Mouse (Mus musculus): Measurements from ENCODE around the gene Bmp7.

Gene Bmp7

DNA sequence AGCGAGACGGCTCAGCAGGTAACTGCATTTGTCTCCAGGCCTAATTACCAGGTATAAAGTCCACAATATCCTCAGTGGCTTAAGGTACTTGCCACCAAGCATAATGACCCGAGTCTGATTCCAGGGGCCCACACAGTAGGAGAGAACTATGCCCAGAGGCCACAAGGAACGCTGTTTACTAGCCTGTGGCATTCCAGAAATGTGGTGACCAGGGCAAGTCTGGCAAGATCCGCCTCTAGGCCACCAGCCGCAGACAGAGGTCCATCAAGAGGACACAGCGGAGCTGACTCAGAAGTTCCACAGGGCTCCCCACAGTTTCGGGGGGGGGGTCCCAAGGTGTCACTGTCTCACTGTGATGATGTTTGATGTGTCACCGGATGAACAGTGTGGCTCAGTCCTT, 34.0 kb downstream of the Bmp7 start:
- no peak for DNase-seq

DNA sequence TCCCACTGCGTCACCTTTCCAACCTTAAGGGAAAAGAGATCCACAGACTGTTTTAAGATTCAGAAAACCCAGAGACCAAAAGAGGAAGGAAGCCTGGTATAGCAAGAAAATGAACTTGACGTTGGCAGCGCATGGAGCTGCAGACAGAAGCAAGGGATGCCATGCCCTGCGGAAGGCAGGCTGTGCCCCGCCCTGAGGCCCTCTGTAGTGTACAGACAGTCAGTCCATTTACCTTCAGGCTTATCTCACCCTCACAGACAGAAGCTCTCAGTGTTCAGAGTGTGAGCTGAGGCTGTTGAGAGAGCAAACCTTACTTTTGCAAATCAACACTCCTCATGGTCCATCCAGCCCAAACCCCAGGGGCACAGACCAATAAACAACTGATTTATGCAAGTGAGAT, 35.1 kb downstream of the Bmp7 start:
- no peak for DNase-seq

DNA sequence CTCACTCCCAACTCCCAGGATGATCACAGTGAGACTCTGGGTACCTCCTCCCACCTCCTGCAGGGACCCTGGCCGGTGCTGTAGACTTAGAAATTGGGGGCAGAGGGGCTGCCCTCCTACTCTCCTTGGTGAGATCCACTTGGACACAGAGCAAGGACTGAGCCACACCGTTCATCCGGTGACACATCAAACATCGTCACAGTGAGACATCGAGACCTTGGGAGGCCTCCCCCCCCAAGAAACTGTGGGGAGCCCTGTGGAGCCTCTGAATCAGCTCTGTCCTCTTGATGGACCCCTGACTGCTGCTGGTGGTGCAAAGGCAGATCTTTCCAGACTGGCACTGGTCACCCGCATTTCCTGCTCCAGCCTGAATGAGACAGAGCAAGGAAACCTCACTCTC, 35.5 kb downstream of the Bmp7 start:
- no peak for DNase-seq

DNA sequence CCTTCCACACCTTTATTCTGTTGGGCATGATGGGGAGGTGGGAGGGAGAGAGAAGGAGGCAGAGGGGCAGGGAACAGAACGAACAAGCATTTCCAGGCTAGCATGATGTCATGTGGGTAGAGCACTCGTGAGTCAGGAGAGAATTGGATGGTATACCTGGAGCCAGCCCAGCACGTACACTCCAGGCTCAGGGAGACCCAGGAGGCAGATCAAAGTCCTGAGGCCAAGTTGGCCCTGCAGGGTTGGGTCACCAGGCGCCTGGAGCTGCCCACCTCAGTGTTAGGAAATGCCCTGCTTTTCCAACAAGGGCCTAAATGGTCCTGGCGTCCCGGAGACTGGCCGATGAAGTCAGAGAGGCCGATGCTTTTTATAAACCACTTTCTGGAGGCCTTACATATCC, 36.6 kb downstream of the Bmp7 start:
- no peak for DNase-seq

DNA sequence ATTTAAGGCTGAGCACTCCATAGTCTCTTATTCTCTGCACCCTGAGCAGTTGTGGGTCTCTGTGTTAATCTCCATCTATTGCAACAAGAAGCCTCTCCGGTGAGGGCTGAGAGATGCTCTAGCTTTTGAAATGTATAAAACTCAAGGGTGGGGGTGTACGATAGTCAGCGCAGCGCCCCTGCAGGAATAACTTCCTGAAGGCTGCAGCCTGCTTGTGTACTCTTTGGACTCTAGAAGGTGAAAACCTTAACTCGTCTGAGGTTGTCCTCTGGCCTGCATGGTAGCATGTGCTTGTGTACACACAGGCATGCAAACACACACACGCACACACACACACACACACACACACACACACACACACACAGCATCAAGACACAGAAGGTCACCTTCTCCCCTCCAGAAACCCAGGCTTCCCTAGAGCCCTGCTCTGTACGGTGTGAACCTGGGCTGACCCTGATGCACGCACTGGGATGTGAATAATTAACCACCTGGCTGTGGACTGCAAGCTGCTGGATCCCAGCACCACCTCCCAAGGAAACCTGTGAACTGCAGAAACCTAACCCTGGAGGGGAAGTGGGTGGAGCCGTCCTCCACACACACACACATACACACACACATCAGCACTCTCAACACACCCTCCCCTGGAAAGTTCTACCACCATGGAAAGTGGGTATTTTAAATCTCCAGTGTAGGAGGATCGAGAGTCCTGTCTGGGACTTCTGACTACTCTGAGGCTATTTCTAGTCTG, 39.0 kb downstream of the Bmp7 start:
- no peak for DNase-seq

DNA sequence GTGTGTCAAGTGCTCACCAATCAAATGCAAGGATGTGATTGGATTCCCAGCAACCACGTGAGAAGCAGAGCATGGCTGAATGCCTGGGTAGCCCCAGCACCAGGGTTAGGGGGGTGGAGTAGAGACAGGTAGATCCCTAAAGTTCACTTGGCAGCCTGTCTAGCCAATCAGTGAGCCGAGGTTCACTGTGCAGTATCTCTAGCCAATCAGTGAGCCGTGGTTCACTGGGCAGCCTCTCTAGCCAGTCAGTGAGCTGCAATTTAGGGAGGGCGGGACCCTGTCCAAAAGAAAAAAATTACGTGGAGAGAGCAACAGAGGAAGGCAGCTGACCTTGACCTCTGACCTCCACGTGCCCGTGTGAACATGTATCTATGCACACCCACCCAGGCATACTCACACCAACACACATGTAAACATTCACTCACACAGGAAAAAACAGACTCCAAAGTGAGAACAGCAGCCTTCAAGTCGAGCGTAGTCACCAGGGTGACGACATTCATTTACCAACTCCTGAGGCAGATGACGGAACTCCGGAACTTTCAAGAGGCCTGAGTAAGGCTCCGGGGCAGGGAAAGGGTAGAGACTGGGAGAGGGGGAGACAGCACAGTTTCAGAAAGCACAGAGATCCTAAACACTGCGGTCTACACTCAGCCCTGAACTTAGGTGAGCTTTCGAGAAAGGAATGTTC, 50.2 kb downstream of the Bmp7 start:
- no peak for DNase-seq

DNA sequence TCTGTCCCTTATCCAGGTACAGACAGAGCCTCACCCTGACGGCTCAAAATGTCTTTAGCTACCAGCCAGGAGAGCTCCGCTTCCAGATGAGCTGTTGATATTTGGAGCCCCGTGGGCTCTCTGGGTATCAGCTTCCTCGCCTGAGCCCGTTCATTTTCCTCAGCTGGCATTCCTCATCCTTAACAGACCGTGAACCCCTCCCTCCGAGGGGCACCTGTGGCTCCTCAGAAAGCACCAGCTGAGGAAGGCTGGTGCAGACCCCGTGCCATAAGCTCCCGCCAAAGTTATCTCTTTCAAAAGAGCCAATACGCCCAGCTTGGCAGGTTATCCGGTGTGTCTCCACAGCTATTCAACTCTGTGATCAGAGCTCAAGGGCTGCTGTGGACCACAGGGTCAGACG, 50.9 kb downstream of the Bmp7 start:
- no peak for DNase-seq

DNA sequence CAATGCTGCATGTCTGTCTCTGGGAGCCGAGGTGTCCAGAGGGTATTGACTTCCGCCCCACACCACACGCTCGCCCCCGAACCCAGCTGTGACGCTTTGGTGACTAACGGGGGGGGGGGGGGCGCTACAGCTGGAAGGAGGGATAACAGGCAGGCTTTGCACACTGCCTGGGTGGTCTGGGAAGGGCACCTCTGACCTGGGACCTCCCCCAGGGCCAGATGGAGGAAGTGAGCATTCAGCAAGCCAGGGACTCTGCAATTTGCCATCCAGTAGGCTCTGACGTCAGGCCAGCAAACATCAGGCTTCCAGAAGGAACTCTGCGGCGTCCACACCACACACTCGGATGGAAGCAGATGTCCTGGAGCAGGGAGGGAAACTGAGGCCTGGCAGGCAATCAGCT, 52.0 kb downstream of the Bmp7 start:
- DNase-seq, result no peak

DNA sequence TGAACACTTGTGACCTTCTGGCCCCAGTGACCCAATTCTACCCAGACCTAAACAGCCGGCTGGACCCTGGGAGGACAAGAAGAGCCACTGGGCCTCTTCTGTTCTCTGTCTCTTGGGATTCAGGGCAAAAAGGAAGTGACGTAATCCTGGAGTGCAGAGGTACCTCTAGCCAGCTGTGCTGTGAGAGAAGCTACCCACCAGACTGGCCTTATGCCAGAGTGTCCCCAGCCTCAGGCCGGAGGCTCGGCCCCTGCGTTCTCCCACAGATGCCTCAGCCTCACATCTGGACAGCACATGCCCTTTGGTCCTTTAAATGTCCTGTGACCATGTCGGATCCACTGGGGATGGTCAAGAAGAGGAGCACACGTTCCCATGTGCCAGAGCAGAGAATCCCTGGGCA, 54.3 kb downstream of the Bmp7 start:
- DNase-seq, result no peak

DNA sequence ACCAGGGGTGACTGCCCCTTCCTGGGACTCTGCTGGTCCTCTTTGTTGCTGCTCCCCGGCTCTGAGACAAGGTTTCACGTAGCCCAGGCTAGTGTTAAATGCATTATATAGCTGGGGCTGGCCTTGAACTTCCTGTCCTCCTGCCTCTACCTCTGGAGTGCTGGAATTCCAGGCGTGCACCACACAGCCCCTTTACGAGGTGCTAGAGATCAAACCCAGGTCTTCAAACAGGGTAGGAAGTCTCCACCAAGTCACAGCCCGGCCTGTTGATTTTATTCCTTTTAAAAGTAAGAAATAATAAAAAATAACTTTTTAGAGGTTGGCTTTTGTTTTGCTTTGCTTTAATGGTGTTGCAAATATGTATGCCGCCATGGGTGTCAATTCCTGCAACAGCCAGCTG, 55.5 kb downstream of the Bmp7 start:
- DNase-seq, result no peak

DNA sequence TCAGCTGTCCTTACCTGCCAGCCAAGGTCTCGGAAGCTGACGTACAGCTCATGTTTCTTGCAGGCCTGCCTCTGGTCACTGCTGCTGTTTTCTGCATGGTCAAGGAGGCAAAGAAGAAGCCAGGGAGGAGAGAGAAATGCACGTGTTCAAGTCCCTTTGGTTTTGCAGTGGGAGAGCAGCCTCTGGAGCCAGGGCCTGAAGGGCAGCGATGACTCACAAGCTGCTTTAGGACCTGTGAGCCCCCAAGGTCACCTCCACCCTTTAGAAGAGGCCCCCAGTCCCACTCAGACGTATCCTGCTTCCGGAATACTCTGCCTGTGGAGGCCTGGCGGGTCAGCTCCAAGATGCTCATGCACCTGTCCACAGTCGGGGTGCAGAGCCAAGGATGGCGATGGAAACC, 64.9 kb downstream of the Bmp7 start:
- DNase-seq, result no peak

DNA sequence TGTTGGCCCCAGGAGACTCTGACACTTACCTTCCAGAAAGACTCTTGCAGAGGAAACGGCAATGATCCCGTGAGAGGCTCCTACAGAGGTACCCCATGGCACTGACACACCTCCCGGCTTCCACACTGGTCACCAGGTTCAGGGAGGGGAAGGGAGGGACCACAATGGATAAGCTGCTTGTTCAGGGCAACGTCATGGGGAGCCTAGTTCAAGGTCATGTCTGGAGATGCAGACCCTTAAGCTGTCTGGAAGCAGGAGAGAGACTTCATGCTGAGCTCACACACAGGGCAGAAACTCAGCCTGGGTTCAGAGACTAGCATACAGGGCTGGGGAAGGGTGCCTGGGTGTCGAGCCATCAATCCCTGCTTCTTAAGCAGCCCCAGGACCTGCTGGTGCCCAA, 73.8 kb downstream of the Bmp7 start:
- DNase-seq, result no peak

DNA sequence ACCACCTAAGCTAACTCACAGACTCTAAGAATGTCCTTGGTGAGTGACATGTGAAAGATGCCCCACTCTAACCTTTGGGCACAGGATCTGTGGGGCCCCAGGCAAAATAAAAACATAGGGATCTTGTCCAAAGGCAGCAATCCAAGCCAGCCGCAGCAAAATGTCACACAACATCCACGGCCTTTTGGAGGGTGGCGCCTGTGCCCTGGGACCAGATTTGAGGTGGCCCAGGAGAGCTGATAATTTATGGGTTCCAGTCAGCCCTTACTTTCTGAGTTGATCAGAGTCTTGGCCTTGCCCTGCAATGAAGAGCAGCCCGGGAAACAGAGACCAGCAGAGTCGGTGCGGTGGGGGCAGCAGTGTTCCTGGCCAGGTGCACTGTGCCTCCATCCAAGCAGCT, 75.0 kb downstream of the Bmp7 start:
- DNase-seq, result no peak

DNA sequence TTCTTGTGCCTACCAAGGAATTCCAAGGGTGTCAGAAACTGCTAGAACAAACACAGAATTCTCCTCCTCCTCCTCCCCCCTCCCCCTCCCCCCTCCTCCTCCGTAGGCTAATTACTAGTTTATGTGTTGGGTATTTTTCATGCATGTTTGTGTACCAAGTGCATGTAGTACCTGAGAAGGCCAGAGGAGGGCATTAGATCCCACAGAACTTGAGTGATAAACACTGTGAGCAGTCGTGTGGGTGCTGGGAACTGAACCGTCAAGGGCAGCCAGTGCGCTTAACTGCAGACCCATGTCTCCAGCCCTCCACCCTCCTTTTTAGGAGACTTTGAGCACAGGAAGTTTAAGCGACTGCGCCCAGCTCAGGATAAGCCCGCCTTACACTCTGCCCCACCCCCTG, 75.6 kb downstream of the Bmp7 start:
- DNase-seq, result no peak

DNA sequence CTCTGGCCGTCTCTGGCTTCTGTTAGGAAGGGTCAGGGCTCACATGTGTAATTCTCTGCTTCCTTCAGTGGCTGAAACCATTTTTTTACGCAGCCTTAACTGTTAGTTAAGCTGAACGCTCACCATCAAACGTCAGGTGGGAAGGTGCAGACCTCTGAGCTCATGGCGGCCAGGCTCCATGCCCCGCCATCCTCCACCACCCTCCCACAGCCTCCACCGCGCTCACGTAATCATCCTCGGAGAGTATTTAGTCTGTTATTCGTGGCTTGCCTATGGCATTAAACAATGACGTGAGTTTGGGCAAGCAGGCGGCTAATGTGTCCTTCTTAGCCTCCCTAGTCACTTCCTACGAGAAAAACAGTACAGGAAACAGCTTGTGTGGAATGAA, 76.7 kb downstream of the Bmp7 start:
- no peak for DNase-seq

DNA sequence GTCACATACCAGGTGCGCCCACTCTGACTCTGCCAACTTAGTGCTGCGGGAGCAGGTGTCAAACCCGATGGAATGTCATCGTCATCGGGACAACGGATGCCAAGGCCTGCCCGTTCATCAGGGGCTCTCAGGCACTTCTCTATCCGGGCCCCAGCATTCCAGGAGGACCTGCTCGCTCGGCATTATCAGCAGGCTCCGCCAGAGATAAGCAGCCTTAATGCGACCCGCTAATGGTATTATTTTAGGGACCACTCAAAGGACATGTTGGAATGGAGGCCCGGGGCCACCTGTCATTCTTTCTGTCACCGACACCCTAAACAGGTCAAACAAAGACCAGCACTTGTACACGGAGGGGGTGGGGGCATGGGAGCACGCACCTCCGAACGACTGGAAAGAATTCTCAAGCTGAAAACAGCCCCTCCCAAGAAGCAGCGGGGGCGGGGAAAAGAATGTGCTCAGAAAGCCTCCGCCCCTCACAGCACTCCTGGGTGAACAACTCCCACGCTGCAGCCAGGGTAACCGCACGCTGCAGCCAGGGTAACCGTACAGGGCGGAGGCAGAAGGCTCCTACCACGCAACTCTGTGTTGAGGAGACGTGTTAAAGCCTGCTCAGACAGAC, 77.2 kb downstream of the Bmp7 start:
- no peak for DNase-seq

DNA sequence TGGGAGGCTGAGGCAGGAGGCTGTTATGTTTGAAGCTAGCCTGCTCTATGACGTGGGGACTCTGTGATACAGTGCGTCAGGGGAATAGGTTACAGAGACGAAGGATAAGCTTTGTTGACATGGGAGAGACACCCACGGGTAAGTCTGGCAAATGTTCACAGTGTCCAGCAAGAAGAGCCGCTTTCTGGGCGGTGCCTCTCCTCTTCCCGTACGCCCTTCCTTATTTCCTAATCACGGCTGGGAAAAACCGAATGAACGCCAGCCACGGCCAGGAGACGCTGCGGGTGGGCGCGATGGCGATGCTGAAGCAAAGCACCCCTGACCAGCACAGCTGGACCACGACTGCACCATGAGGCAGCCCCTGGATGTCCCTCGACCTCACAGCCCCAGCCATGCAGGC, 77.7 kb downstream of the Bmp7 start:
- DNase-seq, result no peak

DNA sequence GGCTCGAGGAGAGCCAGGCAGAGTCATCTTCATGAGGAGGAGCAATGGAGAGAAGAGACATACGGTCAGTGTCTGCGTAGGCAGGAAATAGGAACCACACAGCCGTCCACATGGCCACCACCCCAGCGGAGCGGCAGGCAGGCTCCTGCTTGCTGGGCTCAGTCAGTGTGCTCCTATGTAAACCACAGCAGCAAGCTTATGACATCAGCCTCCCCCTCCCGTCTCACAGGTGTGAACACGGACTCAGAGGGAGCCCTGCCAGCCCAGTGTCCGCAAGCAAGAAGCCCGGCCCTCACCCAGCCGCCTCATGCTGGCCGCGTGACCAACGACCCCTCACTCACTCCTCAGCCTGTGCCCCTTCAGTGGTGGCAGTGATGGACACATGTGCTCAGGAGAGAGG, 78.5 kb downstream of the Bmp7 start:
- no peak for DNase-seq

DNA sequence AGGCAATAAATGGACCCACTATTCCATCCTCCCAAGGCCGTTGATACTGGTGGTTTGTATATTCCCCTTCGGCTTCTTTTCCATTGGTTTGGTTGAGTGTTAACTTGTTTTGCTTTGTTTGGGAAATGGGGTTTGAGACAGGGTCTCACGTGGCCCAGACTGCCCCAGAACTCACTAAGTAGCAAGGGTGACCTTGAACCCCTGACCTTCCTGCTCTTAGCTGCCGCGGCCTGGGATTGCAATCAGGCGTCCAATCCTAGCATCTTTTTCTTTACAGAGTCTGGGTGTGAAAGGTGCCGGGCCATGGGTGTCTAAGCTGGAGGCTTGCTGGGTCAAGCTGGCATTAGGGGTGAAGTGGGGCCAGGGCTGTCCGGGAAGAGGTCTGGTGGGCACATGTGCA, 79.5 kb downstream of the Bmp7 start:
- no peak for DNase-seq

DNA sequence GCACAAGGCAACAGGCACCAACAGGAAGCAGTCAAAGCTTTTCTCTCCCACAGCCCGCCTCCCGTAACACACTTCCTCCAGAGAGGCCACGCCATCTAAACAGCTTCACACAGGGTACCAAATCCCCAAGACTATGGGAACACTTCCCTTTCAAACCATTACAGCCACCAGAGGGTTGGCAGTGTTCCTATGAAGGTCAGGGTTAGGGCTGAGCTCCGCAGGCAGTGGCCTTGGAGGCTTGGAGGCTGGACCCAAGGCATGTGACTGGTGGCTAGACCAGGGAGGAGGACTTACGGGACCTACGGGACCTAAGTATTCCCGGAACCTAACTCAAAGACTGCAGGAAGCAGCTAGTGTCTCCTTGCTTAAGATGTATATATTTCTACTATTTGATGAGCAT, 80.0 kb downstream of the Bmp7 start:
- no peak for DNase-seq

DNA sequence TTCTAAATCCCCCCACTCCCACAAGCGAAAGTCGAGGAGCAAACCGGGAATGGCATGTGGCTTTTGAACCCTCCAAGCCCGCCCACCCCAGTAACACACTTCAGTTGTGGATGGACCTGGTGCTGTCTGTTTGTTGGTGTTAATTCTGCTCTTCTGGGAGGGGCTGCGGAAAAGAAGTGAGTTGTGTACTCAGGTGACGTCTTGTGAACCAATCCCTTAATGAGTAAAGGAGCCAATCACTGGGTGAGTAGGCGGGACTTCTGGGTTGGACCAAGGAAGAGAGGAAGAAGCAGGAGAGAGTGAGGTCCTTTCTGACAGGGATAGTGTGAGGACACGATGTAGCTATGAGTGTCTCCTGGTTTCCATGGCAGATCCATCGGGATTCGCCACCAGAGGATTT, 83.1 kb downstream of the Bmp7 start:
- DNase-seq, result no peak

DNA sequence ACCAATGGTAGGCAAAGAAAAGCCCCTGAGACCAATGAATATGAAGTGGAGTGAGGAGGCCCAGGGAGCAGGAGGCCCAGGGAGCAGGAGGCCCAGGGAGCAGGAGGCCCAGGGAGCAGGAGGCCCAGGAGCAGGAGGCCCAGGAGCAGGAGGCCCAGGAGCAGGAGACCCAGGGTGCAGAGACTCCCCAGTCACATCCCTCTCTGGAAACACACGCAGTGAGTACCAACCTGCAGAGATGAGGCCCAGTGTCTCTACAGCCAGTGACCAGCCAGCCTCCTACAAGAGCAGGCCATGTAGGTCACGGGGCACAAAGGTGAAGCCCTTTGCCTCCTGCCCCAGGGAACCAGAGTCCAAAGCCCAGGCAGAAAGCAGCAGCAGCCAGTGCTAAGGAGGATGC, 83.6 kb downstream of the Bmp7 start:
- DNase-seq, result no peak

DNA sequence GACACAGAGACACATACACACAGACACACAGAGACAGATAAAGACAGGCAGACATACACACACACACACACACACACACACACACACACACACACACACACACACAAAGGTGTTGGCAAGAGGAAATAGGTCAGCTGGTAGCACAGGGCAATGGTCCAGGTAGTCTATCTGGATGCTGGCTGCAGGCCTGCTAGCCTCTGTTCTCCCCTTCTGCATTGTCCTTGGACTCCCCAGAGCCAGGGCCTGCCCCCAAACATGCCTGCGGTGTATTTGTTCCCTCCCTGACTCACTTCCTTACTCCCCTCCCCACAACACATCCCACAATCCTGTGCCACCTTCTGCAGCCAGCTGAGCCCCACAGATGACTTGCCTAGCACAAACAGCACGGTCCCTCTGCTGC, 86.0 kb downstream of the Bmp7 start:
- no peak for DNase-seq

DNA sequence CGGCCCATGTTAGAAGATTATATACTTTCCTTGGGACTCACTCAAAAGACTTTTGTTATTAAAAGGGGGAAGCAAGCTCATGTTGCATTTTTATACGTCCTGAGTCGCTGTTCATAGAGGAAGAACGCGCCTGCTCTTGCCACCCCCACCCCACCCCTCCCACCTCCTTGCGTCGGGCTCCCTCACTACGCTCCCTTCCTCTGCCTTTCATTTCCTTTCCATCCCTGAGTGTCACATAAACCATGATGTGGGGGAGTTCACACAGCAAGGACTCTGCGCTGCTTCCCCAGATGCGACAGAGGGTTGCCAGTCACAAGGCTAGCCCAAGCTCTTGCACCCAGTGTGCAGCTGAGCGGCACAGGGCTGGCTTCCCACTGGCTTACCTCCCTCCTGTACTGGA, 88.3 kb downstream of the Bmp7 start:
- no peak for DNase-seq

DNA sequence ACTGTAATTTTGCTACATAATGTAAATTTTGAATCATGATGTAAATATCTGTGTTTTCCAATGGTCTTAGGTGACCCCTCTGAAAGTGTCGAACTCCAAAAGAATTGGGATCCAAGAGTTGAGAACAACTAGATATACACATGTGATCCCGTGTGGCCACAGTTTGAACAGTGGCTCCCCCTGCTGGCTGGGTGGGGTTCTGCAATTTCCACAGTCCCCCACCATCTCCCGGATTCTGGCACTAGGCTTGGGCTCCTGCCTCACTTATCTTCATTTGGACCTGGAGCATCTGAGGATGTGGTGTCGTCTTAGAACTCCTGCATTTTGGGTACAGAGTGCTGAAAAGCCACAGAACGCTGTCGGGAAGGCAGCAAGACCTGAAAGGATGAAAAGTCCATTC, 91.9 kb downstream of the Bmp7 start:
- peak in 1 of 2 experiments; percentile 39 for DNase-seq
